Mouse (Mus musculus) B cell, adult (primary cell): ENCODE data around the gene Srrm1. TPM values are rescaled to one million over a fixed set of nuclear protein-coding genes. Genes with fewer than 3 reads are reported as not detected.

ENCODE experiments used
- total RNA-seq: library from RNA; stranded (reverse); gene quantifications from 4 replicates; pipeline ENCODE4 v1.2.4, GENCODE M21; 2023; ENCODE audit not compliant: inconsistent age

Gene Srrm1
- 297 to 349 TPM (median 319 TPM) in 4 replicates for total RNA-seq

DNA sequence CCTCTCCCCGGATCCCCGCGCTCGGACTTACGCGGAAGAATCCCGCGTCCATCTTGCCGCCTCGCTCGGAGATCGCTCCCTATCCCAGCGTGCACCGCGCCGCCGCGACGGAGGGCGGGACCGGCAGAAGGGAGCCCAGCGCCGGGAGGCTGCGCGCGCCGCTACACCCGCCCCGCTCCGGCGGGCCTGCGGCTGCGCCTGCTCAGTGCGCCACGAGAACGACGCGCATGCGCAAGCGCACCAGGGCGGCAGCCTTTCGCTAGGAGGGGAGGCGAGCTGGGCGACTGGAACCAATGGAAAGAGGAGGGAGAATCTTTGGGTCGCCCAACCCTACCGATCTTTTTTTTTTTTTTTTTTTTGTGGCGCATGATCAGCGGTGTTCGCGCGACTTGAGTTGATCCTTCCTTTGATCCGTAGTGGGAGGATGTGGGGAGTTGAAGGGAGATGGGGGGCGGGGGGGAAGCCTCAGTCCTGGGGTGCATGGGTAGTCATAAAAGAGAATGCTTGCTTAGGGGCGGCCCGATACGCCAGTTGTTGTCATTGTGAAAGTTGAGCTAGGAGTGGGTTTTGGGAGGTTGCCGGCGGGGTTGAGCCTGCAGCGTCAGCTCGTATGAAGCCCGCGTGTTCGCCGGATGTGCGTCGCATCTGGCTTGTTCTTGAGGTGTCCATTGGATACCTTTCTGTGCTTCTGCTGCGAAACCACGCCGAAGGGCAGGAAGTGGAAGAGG, at the start of gene Srrm1:
Gene Srrm1 (minus strand): TSS at position 256 of the 728 bp plus-strand sequence.

DNA sequence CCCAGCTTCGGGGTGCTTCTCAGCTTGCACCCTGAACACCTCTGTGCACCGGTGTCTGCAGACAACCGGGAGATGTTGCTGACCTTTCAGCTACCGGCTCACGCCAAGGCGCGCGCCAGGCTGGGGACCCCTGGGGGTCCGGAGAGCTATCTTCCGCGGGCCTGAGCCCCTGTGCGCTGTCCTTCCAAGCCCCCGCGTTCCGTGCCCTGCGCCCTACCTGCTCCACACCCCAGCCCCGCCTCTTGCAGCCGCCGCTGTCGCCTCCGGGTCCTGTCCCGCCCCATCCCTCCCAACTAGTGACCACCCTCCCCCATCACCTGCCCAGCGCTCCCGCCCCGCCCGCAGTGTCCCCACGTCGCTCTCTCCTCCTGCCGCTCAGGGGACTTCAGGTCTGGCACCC, 44.9 kb upstream of the Srrm1 start, which contains the start of gene Ncmap:
Gene Ncmap (minus strand): TSS at position 237 of the 400 bp plus-strand sequence.

DNA sequence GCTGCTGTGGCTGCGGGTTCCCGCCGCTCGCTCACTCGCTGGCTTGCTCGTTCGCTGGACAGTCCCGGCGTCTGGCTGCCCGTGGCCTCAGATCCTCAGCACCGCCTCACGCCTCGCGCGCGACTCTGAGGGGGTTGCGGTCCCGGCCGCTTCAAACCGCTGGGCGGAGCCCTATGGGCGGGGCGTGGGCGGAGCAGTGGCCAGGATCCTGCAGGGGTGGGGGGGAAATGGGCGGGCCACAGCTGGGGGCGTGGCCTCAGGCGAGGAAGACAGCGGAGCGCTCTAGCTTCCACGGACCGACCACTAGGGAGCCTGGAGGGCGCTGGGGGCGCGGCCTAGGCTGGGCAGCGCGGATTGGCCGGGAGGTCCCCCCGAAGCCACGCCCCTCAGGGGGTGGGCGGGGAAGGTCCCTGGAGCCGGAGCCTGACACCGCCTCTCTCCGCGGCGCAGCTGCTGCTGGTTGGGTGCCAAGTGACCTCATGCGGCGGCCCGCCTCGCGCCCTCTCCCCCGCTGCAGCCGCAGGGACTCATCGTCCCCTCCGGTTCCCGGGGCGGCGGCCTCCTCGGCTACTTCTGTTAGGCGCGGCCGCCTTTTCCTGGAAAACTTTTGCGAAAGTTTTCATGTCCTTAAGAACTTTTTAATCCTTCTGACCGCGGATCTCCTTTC, 80.3 kb downstream of the Srrm1 start, which contains the start of gene Clic4:
Gene Clic4 (minus strand): TSS at position 175 of the 667 bp plus-strand sequence.

Other genes starting within 250 kb of the Srrm1 start
- gene Runx3, start 232.7 kb downstream of the Srrm1 start, total RNA-seq, result 88.7 to 98.6 TPM (median 91.7 TPM) in 4 replicates
- gene Clic4, start 80.5 kb downstream of the Srrm1 start, total RNA-seq, result 47.5 to 53.7 TPM (median 49.1 TPM) in 4 replicates
- not detected in 4 replicates for gene Ncmap, start 44.9 kb upstream of the Srrm1 start, total RNA-seq
- gene Rcan3, start 80.5 kb upstream of the Srrm1 start, total RNA-seq, result 5.4 to 8.5 TPM (median 7.6 TPM) in 4 replicates
- gene Stpg1, start 141.5 kb upstream of the Srrm1 start, total RNA-seq, result not detected in 4 replicates
- 63.1 to 83.7 TPM (median 71.0 TPM) in 4 replicates for gene Nipal3, start 141.7 kb upstream of the Srrm1 start, total RNA-seq
- gene Grhl3, start 220.3 kb upstream of the Srrm1 start, total RNA-seq, result not detected in 4 replicates